Mouse (Mus musculus): ENCODE measurements around the gene Phkg1. TPM values are rescaled to one million over a fixed set of nuclear protein-coding genes. Genes with fewer than 3 reads are reported as not detected.
"Not testable (repeated sequence)": the region's sequence is repeated elsewhere in the genome, so short reads cannot be mapped to it uniquely, and the experiment has no call there.

Gene Phkg1
- polyA plus RNA-seq, 1 experiment: 6.9 TPM

DNA sequence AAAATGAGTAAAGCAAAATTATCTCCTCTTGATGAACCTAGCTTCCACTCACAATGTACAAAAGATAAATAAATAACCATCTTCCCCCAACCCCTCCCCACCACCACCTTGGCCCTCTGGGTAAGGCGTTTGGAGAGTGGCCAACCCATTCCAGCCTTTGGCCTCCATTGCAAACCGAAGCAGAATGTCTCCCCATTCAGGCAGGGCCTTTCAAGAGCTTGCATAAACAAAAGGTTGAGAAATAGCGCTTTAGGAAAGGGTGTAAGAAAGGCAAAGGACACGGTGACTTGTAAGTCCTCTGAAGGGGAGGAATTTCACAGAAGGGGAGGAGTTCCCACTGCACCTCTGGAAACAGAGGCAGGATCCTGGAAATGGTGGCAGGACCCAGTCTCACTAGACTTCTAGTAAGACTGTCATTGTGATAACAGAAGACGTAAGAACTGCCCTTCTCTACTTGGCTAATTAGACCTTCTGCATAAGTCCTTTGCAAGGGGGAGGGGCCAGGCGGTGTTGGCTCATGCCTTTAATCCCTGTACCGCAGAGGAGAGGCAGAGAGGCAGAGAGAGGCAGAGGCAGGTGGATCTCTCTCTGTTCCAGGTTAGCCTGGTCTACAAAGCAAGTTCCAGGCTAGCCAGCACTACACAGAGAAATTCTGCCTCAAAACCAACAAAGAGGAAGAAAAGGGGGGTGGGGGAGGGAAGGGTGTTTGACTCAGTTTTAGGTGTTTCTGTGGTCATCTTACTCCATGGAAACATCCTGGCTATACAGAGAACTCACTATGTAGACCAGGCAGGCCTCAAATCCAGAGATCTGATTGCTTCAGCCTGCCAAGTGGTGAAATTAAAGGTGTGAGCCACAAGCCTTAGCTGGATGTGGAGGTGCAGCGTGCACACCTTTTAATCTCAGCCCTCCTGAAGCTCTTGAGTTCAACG, 31.8 kb upstream of the Phkg1 start:
- DNase-seq: peak; percentile 39
- TF ChIP-seq POLR2A (IDR thresholded peaks at IDR 0.05; ENCODE audit: borderline replicate concordance, extremely low read depth, low read depth, low read length) (no peak), CTCF (IDR thresholded peaks at IDR 0.05; ENCODE audit: insufficient read depth, low read length) (no peak)
- 34% methylated on average over 9 of the region's 9 CpGs for WGBS
- Histone ChIP-seq H3K4me1 (ENCODE audit: control insufficient read depth, insufficient read depth, low read length) (no peaks in the 10 kb centered on the region; the same call in 1 of the 2 replicates), H3K4me3 (replicated peaks; ENCODE audit: extremely low read depth, low read depth, low read length) (no peak overlapping the region)

DNA sequence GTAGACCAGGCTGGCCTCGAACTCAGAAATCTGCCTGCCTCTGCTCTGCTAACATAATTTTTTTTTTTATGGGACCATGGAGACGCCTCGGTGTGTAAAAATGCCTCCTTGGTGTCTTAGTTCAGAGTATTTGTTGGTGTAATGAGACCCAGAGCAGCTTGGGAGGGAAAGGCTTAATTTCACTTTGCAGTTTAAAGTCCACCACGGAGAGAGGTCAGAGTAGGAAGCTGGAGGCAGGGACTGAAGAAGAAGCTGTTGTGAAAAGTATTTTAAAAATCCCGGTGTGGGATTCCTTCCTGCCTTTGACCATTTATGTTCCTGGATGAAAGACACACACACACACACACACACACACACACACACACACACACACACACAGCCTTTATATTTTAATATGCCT, 27.6 kb upstream of the Phkg1 start:
- TF ChIP-seq POLR2A (IDR thresholded peaks at IDR 0.05; ENCODE audit: borderline replicate concordance, extremely low read depth, low read depth, low read length): no peak
- WGBS: 61% methylated on average over 5 of the region's 5 CpGs
- Histone ChIP-seq H3K4me1 (ENCODE audit: control insufficient read depth, insufficient read depth, low read length) (no peaks in the 10 kb centered on the region; the same call in 1 of the 2 replicates), H3K4me3 (replicated peaks; ENCODE audit: extremely low read depth, low read depth, low read length) (no peak overlapping the region)
- DNase-seq: no peak

DNA sequence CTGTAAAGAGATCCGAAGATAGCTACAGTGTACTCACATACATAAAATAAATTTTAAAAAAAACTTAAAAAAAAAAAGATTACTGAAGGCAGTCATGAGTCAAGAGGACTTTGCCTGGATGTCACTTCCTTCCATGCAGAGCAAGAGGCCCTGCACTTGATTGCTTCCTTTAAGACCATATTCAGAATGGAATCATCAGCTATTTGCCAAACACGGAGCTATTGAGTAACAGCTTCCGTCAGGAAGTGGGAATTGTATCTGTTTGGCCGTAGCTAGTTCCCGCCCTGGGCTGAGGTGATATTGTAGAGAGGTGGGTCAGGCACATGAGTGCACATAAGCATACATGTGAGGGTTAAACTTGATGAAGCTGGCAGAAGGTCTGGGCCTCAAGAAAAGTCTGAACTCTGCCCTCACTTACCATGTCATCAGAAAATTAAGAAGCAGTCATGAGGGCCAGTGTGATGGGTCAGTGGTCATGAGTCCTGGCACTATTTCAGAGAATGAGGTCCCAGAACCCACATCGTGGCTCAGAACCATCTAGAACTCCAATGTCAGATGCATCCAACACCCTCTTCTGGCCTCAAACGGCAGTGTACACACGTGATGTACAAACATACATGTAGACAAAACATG, 26.6 kb upstream of the Phkg1 start:
- TF ChIP-seq CTCF (IDR thresholded peaks at IDR 0.05; ENCODE audit: insufficient read depth, low read length) (no peak), POLR2A (IDR thresholded peaks at IDR 0.05; ENCODE audit: borderline replicate concordance, extremely low read depth, low read depth, low read length) (no peak)
- H3K4me1 ChIP-seq (ENCODE audit: control insufficient read depth, insufficient read depth, low read length): no peaks in the 10 kb centered on the region; the same call in 1 of the 2 replicates
- WGBS: 56% methylated on average over 8 of the region's 8 CpGs
- DNase-seq: no peak
- H3K4me3 ChIP-seq (replicated peaks; ENCODE audit: extremely low read depth, low read depth, low read length): no peak overlapping the region

DNA sequence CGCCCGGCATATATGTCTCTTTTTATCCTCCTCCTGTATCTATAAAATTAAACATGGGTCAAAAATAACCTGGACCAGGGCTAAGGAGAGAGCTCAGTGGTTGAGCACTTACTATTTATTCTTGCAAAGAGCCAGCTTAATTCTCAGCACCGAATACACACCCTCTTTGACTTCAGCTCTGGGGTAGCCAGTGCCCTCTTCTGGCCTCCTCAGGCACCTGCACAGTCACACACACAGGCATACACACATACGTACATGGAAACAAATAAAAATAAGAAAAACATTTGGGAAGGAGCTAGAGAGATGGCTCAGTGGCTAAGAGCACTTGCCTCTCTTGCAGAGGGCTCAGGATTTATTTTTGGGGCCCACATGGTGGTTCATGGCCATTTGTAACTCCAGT, 23.6 kb upstream of the Phkg1 start:
- no peak overlapping the region for H3K4me3 ChIP-seq (replicated peaks; ENCODE audit: extremely low read depth, low read depth, low read length)
- TF ChIP-seq CTCF (IDR thresholded peaks at IDR 0.05; ENCODE audit: insufficient read depth, low read length) (no peak), POLR2A (IDR thresholded peaks at IDR 0.05; ENCODE audit: borderline replicate concordance, extremely low read depth, low read depth, low read length) (no peak)
- DNase-seq: no peak
- no peaks in the 10 kb centered on the region for H3K4me1 ChIP-seq (ENCODE audit: control insufficient read depth, insufficient read depth, low read length)
- WGBS: 95% methylated on average over 4 of the region's 4 CpGs

DNA sequence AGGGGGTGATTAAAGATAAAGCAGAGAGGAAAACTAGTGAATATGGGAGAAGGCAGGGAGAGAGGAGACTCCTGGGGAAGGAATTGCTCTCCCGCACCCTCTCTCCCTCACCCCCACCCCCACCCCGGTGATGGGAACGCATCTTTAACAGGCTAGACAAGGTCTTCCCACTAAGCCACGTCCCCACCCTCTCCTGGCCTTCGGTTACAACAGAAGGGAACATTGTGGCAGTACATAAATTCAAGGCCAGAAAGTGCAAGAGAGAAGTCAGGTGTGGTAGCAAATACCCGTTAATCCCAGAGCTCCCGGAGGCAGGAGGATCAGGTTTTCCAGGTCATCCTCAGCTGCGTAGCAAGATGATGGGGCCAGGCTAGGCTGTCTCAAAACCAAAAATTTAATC, 21.0 kb upstream of the Phkg1 start:
- no peak for TF ChIP-seq CTCF (IDR thresholded peaks at IDR 0.05; ENCODE audit: insufficient read depth, low read length)
- TF ChIP-seq POLR2A (IDR thresholded peaks at IDR 0.05; ENCODE audit: borderline replicate concordance, extremely low read depth, low read depth, low read length): no peak
- 62% methylated on average over 8 of the region's 8 CpGs for WGBS
- H3K4me3 ChIP-seq (replicated peaks; ENCODE audit: extremely low read depth, low read depth, low read length): no peak overlapping the region
- H3K4me1 ChIP-seq (ENCODE audit: control insufficient read depth, insufficient read depth, low read length): no peaks in the 10 kb centered on the region
- no peak for DNase-seq

DNA sequence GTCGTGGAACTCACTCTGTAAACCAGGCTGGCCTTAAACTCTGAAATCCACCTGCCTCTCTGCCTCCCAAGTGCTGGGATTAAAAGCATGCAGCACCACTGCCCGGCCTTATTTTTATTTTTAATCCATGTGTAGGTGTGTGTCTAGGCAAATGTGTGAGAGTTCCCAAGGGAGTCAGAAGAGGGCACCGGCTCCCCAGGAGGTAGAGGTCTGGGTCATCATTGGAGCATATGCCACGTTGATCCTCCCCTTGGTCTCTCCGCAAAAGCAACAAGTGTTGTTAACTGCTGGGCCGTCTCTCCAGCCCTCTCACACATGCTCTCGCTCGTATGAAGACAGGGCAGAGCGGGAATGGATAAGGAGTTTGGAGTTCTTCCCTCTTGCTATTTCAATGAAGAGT, 20.4 kb upstream of the Phkg1 start:
- no peak for DNase-seq
- TF ChIP-seq CTCF (IDR thresholded peaks at IDR 0.05; ENCODE audit: insufficient read depth, low read length): no peak
- no peak for TF ChIP-seq POLR2A (IDR thresholded peaks at IDR 0.05; ENCODE audit: borderline replicate concordance, extremely low read depth, low read depth, low read length)
- Histone ChIP-seq H3K4me3 (replicated peaks; ENCODE audit: extremely low read depth, low read depth, low read length) (no peak overlapping the region), H3K4me1 (ENCODE audit: control insufficient read depth, insufficient read depth, low read length) (no peaks in the 10 kb centered on the region)
- 70% methylated on average over 9 of the region's 9 CpGs for WGBS

DNA sequence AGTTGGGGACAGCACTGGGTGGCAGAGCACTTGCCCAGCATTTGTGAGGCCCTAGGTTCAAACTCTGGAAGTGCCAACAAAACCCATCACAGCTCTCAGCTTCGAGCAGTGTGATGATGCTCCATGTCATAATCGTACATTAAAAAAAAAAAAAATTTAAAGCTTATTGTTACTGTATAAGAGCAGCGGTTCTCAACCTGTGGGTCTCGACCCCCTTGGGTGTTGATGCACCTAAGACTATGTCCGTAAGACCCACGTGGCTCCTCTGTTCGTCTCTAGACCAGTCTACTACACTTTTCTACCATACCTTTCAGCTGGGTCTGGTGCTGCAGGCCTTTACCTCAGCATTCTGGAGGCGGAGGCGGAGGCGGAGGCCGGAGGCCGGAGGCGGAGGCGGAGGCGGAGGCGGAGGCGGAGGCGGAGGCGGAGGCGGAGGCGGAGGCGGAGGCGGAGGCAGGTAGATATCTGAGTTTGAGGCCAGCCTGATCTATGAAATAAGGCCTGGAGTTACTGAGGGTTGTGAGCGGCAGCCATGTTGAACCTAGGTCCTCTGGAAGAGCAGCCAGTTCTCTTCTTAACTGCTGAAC, 19.8 kb upstream of the Phkg1 start:
- Histone ChIP-seq H3K4me3 (replicated peaks; ENCODE audit: extremely low read depth, low read depth, low read length) (no peak overlapping the region), H3K4me1 (ENCODE audit: control insufficient read depth, insufficient read depth, low read length) (no peaks in the 10 kb centered on the region)
- DNase-seq: no peak
- 88% methylated on average over 24 of the region's 24 CpGs for WGBS
- TF ChIP-seq POLR2A (IDR thresholded peaks at IDR 0.05; ENCODE audit: borderline replicate concordance, extremely low read depth, low read depth, low read length) (no peak), CTCF (IDR thresholded peaks at IDR 0.05; ENCODE audit: insufficient read depth, low read length) (no peak)

DNA sequence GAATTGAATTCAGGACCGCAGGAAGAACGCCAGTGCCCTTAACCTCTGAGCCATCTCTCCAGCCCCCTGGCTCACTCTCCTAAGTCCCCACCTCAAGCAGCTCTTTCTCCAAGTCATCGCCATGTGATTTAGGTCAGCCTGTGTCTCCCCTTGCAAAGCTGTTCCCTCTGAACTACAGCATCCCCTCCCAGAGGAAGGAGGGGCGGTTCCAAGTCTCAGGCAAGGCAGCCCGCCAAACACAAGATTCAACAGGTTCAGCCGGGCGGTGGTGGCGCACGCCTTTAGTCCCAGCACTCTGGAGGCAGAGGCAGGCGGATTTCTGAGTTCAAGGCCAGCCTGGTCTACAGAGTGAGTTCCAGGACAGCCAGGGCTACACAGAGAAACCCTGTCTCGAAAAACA, 17.1 kb upstream of the Phkg1 start:
- H3K4me3 ChIP-seq (replicated peaks; ENCODE audit: extremely low read depth, low read depth, low read length); DNase-seq; H3K4me1 ChIP-seq (ENCODE audit: control insufficient read depth, insufficient read depth, low read length): not testable (repeated sequence)
- WGBS: 74% methylated on average over 11 of the region's 11 CpGs

DNA sequence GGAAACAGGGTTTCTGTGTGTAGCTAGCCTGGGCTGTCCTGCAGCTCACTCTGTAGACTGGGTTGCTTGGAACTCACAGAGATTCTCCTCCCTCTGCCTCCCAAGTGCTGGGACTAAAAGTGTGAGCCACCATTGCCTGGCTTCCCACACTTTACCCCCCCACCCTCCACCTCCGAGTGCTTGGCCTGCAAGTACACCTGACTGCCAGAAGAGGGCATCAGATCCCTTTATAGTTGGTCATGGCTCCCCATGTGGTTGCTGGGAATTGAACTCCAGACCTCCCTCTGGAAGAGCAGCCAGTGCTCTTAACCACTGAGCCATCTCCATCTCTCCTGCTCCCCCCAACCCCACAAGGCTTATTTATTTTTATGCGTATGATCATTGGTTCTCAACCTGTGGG, 15.7 kb upstream of the Phkg1 start:
- Histone ChIP-seq H3K4me3 (replicated peaks; ENCODE audit: extremely low read depth, low read depth, low read length) (no peak overlapping the region), H3K4me1 (ENCODE audit: control insufficient read depth, insufficient read depth, low read length) (no peaks in the 10 kb centered on the region; the same call in 1 of the 2 replicates)
- peak; percentile 18 for DNase-seq
- TF ChIP-seq POLR2A (IDR thresholded peaks at IDR 0.05; ENCODE audit: borderline replicate concordance, extremely low read depth, low read depth, low read length) (no peak), CTCF (IDR thresholded peaks at IDR 0.05; ENCODE audit: insufficient read depth, low read length) (peak; percentile 60)
- WGBS: 33% methylated on average over 2 of the region's 2 CpGs

Measured in lung, adult 2 months (tissue).